Mouse (Mus musculus): ENCODE measurements around the gene Lrrfip1.

Lrrfip1 gene

GRCm38 (mm10) chr1:91023960-91024359, 25.4 kb downstream of the Lrrfip1 start:
- no peak for DNase-seq (ENCODE audit: extremely low spot score)

GRCm38 (mm10) chr1:91024464-91024863, 25.9 kb downstream of the Lrrfip1 start:
- DNase-seq (ENCODE audit: extremely low spot score): no peak

- no peak for DNase-seq (ENCODE audit: extremely low spot score)
These were observed 28.4 kb downstream of the Lrrfip1 start for GRCm38 (mm10) chr1:91026945-91027344.

- DNase-seq (ENCODE audit: extremely low spot score): no peak
These were observed 31.8 kb downstream of the Lrrfip1 start for GRCm38 (mm10) chr1:91030383-91030782.

- no peak for DNase-seq (ENCODE audit: extremely low spot score)
These were observed 33.0 kb downstream of the Lrrfip1 start for GRCm38 (mm10) chr1:91031547-91031946.

GRCm38 (mm10) chr1:91032393-91032971, 33.9 kb downstream of the Lrrfip1 start:
- no peak for DNase-seq (ENCODE audit: extremely low spot score)

- no peak for DNase-seq (ENCODE audit: extremely low spot score)
These were observed 36.0 kb downstream of the Lrrfip1 start for GRCm38 (mm10) chr1:91034547-91034946.

GRCm38 (mm10) chr1:91035266-91035665, 36.7 kb downstream of the Lrrfip1 start:
- no peak for DNase-seq (ENCODE audit: extremely low spot score)

GRCm38 (mm10) chr1:91037213-91037612, 38.7 kb downstream of the Lrrfip1 start:
- DNase-seq (ENCODE audit: extremely low spot score): no peak

GRCm38 (mm10) chr1:91038010-91038409, 39.5 kb downstream of the Lrrfip1 start:
- DNase-seq (ENCODE audit: extremely low spot score): no peak

GRCm38 (mm10) chr1:91038531-91038930, 40.0 kb downstream of the Lrrfip1 start:
- no peak for DNase-seq (ENCODE audit: extremely low spot score)

- DNase-seq (ENCODE audit: extremely low spot score): no peak
These were observed 43.1 kb downstream of the Lrrfip1 start for GRCm38 (mm10) chr1:91041605-91042004.

- DNase-seq (ENCODE audit: extremely low spot score): no peak
These were observed 44.7 kb downstream of the Lrrfip1 start for GRCm38 (mm10) chr1:91043191-91043590.

GRCm38 (mm10) chr1:91044176-91044575, 45.6 kb downstream of the Lrrfip1 start:
- DNase-seq (ENCODE audit: extremely low spot score): no peak

- no peak for DNase-seq (ENCODE audit: extremely low spot score)
These were observed 46.1 kb downstream of the Lrrfip1 start for GRCm38 (mm10) chr1:91044648-91045047.

GRCm38 (mm10) chr1:91046237-91046636, 47.7 kb downstream of the Lrrfip1 start:
- no peak for DNase-seq (ENCODE audit: extremely low spot score)

GRCm38 (mm10) chr1:91049296-91049695, 50.8 kb downstream of the Lrrfip1 start:
- DNase-seq (ENCODE audit: extremely low spot score): no peak

- no peak for DNase-seq (ENCODE audit: extremely low spot score)
These were observed 53.0 kb downstream of the Lrrfip1 start for GRCm38 (mm10) chr1:91051461-91052094.

GRCm38 (mm10) chr1:91052747-91053181, 54.2 kb downstream of the Lrrfip1 start:
- peak; percentile 94 for DNase-seq (ENCODE audit: extremely low spot score)

GRCm38 (mm10) chr1:91053218-91054073, 54.9 kb downstream of the Lrrfip1 start:
- DNase-seq (ENCODE audit: extremely low spot score): no peak

- DNase-seq (ENCODE audit: extremely low spot score): no peak
These were observed 55.5 kb downstream of the Lrrfip1 start for GRCm38 (mm10) chr1:91054074-91054471.

GRCm38 (mm10) chr1:91054815-91055214, 56.3 kb downstream of the Lrrfip1 start:
- no peak for DNase-seq (ENCODE audit: extremely low spot score)

- DNase-seq (ENCODE audit: extremely low spot score): no peak
These were observed 57.2 kb downstream of the Lrrfip1 start for GRCm38 (mm10) chr1:91055744-91056143.
